Mouse (Mus musculus) testis, postnatal 14 days (tissue): Measurements from ENCODE around the gene Syne2.

ENCODE experiments used
- DNase-seq: peaks from one replicate; pipeline ENCODE4 v3.0.0; 2021; ENCODE audit warnings: low spot score

The Syne2 gene

DNA sequence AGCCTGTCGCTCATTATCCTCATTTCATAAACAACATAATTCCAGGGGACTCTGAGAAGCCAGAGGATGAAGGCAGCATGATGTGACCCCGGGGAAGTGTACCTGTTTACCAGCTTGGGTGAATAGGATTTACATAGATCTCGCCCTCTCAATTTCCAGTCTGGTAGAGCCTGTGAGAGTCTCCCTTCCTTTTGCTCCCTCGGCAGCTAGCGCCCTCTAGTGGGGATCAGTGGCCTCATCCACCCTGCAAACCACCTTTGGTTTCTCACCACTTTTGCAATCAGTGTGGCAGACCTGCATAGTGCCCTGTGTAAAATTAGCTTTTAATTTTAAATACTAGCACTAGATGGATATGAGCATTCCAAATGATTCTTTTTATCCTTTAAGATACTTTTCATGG lies 133.4 kb downstream of the Syne2 start:
- peak; percentile 30 for DNase-seq

DNA sequence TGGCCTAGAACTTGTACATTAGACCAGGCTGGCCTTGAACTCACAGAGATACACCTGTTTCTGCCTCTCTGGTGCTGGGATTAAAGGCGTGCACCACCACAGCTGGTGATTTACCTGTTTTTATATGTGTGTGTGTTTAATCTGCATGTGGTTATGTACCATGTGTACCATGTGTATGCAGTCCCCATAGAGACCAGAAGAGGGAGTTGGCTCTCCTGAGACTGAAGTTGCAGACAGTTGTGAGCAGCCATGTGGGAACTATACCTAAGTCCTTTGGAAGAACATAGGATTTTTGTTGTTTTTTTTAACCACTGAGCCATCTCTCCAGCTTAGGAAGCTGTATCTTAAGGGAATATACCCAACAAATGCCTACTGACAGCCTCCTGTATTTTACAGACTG lies 134.1 kb downstream of the Syne2 start:
- no peak for DNase-seq

DNA sequence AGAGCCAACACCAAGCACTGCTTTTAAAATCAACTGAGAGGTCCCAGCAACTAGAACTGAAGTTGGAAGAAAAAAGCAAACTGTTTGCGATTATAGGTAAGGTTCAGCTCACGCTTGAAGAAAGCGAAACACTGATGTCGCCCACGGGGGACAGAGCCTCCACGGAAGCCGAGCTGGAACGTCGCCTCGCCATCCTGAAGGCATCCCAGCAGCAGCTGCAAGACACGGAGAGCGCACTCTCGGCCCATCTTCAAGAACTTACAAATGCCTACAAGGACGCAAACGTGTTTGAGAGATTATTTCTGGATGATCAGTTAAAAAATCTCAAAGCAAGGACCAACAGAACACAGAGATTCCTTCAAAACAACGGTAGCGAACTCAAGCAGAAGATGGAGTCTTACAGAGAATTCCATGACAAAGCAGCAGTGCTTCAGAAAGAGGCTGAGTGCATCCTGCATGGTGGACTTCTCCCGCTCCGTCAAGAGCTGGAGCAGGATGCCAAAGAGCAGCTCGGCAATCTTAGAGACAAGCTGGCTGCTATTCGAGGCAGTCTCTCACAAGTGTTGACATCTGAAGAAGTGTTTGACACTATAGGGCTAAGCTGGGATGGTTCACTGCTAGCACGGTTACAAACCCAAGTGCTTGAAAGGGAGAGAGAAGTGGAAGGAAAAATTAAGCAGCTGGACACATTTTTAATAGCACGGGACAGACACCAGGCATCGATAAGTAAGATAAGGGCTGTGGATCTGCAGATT lies 148.7 kb downstream of the Syne2 start:
- DNase-seq = no peak

GRCm38 (mm10) chr12:75979079-75979478 lies 161.1 kb downstream of the Syne2 start:
- no peak for DNase-seq

- DNase-seq = peak; percentile 77
Measured at GRCm38 (mm10) chr12:75983336-75983735, 165.4 kb downstream of the Syne2 start.

DNA sequence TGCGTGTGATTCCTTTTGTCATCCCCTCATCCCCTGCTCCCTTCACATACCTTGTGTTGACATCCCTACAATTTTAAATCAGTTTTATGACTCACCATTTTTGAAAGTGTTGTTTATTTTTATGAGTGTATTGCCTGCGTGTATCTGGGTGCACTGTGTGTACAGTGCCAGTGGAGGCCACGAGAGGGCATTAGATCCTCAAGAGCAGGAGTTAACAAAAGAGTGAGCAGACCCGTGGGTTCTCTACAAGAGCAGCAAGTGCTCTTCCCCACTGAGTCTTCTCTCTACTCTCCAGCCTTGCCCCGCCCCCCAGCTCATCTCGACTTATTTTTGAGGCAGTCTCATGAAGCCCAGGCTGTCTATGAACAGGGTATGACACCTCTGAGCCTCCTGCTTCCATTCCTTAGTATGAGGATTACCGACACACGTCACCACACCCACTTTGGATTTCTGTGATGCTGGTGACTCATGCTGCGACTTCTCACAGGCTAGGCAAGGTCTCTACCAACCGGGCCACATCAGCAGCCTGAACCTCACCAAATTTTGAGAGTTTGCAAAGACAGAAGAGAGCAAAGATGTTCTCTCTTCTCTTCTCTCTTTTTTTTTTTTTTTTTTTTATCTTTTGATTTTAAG lies 174.4 kb downstream of the Syne2 start:
- no peak for DNase-seq

GRCm38 (mm10) chr12:75992946-75993345 lies 175.0 kb downstream of the Syne2 start:
- no peak for DNase-seq

GRCm38 (mm10) chr12:75995086-75995485 lies 177.2 kb downstream of the Syne2 start:
- DNase-seq = no peak

GRCm38 (mm10) chr12:75997547-75997946 lies 179.6 kb downstream of the Syne2 start:
- no peak for DNase-seq

- no peak for DNase-seq
Measured at GRCm38 (mm10) chr12:75998416-75998815, 180.5 kb downstream of the Syne2 start.

GRCm38 (mm10) chr12:76004697-76005249 lies 186.8 kb downstream of the Syne2 start:
- DNase-seq = peak; percentile 73

DNA sequence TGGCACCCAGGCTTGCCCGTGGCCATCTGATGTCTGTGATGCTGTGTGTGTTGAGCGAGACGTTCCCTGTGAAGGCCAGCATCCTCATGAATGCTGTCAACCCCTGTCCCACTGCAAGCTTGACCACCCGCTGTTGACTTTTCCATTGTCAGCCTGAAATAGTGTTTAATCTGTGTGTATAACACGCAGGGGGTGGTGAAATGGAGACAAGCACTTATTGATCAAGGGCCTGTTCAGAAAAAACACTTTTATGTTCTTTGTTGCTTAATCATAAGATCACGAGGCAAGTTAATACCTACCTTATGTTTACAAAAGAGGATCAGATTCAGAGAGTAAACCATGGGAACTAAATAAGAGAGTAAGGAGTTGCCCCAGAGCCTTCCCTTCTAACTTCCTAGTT lies 191.1 kb downstream of the Syne2 start:
- no peak for DNase-seq

DNA sequence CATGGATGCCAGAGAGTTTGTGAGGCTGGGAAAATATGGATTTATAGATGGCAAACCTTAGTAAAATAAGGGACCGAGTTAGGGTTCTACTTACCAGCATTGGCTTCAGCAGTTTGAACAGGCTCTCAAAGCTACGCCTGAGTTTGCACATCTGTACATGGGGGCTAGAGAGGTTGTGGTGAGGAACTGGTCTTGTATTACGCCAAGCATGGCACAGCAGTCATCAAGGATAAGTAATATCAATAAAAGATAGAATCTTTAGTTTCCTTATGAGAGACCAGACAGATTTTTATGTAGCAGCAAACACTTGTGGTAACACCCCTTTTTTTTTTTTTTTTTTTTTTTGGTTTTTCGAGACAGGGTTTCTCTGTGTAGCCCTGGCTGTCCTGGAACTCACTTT lies 194.9 kb downstream of the Syne2 start:
- DNase-seq = no peak

DNA sequence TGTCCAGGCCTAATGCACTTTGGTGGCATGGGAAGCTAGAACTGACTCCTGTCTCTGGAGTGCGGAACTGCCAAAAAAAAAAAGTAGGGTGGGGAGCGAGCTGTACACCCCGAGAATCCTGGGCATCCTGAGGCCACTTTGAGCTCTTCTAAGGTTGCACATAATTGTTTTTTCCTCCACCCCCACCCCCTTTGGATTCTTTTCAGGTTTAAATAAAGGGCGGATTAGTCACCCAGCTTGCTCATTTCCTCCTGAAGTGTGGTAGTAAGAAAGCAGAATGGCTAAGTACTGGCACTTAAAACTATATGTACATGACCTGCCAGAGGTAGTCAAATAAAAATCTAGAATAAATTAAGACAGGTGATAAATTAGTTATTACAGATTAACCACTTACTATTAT lies 195.5 kb downstream of the Syne2 start:
- DNase-seq = no peak

DNA sequence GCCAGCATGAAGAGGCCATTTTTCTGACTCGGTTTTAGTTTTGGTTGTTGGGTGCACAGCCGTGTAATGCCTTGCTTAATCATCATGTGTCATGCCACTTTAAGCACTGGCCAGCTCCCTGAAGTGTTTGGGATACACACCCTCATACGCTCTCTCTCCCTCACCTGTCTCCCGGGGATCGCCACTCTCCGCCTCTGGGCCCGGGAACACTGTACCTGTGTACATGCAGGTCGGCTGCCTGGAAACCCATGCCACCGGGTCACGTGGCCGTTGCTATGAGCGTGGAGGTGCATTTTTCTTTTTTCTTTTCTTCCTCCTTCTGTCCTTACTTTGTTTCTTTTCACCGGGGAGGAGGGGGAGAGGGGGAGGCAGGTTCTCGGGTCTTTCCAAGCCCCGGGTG lies 197.1 kb downstream of the Syne2 start:
- no peak for DNase-seq

DNA sequence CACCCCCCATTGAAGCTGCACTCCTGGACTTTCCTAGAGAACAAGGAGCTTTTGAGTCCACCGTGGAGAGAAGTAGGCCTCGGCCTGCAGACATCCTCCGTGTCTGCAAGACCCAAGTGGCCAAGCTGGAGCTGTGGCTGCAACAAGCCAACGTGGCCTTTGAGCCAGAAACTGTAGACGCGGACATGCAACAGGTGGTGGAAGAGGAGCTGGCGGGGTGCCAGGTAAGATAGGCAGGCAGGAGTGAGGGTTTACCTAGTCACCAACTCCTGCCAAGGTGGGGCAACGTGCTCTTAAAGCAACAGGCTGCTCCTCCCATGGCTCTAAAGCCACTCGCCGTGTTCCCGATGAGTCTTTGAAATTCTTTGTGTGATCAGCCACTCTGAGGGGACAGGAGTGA lies 197.6 kb downstream of the Syne2 start:
- peak; percentile 28 for DNase-seq

DNA sequence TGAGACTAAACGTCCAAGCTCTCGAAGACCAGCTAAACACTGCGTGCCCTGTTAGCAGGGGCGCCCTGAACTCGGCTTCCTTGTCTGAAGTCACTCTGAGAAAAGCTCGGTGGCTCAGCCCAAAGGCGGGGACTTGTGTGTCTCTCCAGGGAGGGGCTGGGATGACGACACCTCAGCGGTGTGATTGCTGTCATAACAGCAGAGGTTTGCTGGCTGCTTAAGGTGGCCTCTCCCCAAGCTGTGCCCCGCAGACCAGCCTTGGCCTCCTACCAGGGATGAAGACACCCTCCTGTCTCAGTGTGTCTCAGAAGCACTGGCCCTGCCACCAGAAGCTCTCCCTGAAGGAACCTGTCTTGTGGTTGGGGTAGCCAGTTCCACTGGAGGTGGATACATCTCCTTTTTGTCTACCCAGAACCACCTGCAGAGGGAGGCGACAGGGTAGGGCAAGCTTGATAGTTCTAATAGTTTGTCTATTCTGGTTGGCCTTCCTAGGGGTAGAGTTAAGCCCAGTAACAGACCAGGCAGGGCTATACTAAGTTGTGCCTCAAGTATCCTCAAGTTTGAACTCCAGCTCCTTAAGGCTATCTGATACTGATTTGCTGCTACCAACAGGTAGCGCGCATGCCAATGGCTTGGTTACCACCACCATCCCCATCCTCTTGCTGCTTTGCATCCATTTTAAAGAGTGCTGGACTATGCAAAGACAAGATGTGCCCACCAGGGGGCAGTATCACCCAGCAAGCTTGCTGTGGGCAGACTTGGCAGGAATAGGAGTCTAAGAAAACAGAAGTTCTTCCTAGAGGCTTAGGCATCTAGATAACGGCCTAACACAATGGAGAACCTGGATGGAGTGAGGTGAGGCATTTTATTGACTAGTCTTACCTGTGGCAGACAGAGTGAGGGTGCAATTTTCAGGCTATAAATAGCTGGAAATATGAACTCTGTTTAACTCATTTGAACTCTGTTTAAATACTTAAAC lies 198.5 kb downstream of the Syne2 start:
- peak; percentile 45 for DNase-seq

- no peak for DNase-seq
Measured at GRCm38 (mm10) chr12:76018640-76019039, 200.7 kb downstream of the Syne2 start.

DNA sequence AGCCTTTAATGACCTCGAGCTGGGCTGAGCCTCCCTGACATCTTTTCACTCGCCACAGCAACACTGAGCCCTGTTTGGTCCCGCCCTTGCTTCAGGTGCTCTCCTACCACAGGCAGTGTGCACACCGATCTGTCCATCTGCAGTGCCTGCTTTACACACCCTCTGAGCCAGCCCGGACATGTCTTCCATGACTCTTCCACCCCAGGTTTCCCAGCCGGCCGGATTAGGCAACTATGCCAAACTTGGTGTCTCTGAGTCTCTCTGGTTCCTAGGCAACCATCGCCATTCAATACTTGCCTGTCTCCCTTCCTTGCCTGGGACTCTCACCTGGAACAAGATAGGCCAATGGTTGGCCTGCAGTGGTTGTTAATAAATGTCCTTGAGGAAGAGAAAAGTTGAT lies 224.4 kb downstream of the Syne2 start:
- no peak for DNase-seq

DNA sequence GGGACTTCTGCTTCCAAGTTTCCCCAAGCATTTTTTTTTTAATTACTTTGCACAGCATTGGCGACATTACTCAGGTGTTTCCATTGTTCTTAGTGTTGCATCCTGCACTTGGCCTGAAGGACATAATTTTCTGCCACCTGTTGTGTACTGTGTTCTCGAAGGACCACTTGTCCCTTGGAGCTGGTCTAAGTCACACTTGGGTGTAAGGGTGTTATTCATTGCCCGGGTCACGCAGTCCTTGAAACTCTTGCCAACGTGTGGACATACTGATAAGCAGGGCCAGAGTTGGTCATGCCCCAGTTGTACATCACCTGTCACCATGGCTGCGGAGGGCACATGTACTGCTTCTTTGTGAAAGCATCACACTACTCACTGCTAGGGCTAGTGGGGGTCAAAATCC lies 228.6 kb downstream of the Syne2 start:
- no peak for DNase-seq

- DNase-seq = no peak
Measured at GRCm38 (mm10) chr12:76047921-76048320, 230.0 kb downstream of the Syne2 start.

GRCm38 (mm10) chr12:76048672-76049071 lies 230.7 kb downstream of the Syne2 start:
- no peak for DNase-seq
